ENCODE assay signal across 8 mouse cellular contexts in genomic region chr10:8715679-8716284, GRCm38 (mm10).
DNase-seq lines count a peak whose midpoint lies in the region; ATAC-seq and TF ChIP-seq lines count a peak whose summit lies in the region.

No protein-coding gene starts in this region.

- H3K27me3 ChIP-seq in hindbrain, embryonic 10.5 days (ENCODE audit: insufficient read depth, poor library complexity, severe bottlenecking), result no peaks in the 10 kb centered on the region
- no peaks in the 10 kb centered on the region for H3K27me3 ChIP-seq in lung, embryonic 15.5 days

- no peak overlapping the region for H3K9ac ChIP-seq in ES-E14 (ENCODE audit: insufficient read depth, low read depth, low read length, poor library complexity, severe bottlenecking)
- no peak overlapping the region for H3K9ac ChIP-seq in lung, embryonic 15.5 days

- peak; percentile 97 for TF ChIP-seq CTCF in layer of hippocampus, adult 2 months (conservative IDR thresholded peaks at IDR 0.05)

- in situ Hi-C loops in ES-E14 (cut with MboI; ENCODE audit: low sequenced_read_pairs in 2 of 2, unreplicated experiment in 2 of 2), result loop anchor here in 1 of 2 experiments (10.0 kb wide), 1 partner anchor 181 kb away; no protein-coding TSS in a partner anchor

- H3K27ac ChIP-seq in ES-E14 (ENCODE audit: insufficient read depth, low read depth, low read length, poor library complexity, severe bottlenecking), result no peak overlapping the region
- no peak overlapping the region for H3K27ac ChIP-seq in hindbrain, embryonic 10.5 days
- H3K27ac ChIP-seq in layer of hippocampus, adult 2 months, result no peak overlapping the region
- H3K27ac ChIP-seq in lung, embryonic 15.5 days, result no peak overlapping the region

- H3K36me3 ChIP-seq in ES-E14 (ENCODE audit: control insufficient read depth, insufficient read depth, low read length, poor library complexity, severe bottlenecking), result no peaks in the 10 kb centered on the region; the same call in 1 of the 2 replicates
- H3K36me3 ChIP-seq in hindbrain, embryonic 10.5 days, result 0 out of 2 replicates have a peak, but pooled peaks cover under 1% of the 10 kb centered on the region
- H3K36me3 ChIP-seq in lung, embryonic 15.5 days, result no peaks in the 10 kb centered on the region

- ATAC-seq in frontal cortex, adult (ENCODE audit: low TSS enrichment), result peak; percentile 98
- peak; percentile 49; the same call in 1 of the 2 replicates for ATAC-seq in lung, embryonic 15.5 days (ENCODE audit: borderline replicate concordance, extremely low read depth, low FRiP score, low TSS enrichment)

- H3K9me3 ChIP-seq in ES-E14 (ENCODE audit: control insufficient read depth, insufficient read depth, low read depth, low read length), result no peaks in the 10 kb centered on the region
- H3K9me3 ChIP-seq in hindbrain, embryonic 10.5 days, result no peaks in the 10 kb centered on the region
- no peaks in the 10 kb centered on the region for H3K9me3 ChIP-seq in lung, embryonic 15.5 days

- WGBS in hindbrain, embryonic 10.5 days, result 20% methylated on average over 12 of the region's 12 CpGs
- WGBS in lung, embryonic 15.5 days, result 15% methylated on average over 12 of the region's 12 CpGs

- DNase-seq in ES-E14 (ENCODE audit: low read depth, low spot score), result peak; percentile 78
- peak; percentile 47 for DNase-seq in cerebellum, adult 11-12 months
- DNase-seq in hindbrain, embryonic 10.5 days (ENCODE audit: low spot score), result peak; percentile 80
- peak; percentile 74 to 80 for DNase-seq in layer of hippocampus, adult 2 months (ENCODE audit: low spot score in 2 of 2)
- peak; percentile 51 for DNase-seq in ovary, adult 18-20 months (ENCODE audit: low spot score)
- DNase-seq in thymus, postnatal 0 days (ENCODE audit: low spot score), result peak; percentile 68

- no peak overlapping the region for H3K4me2 ChIP-seq in lung, embryonic 15.5 days

- no peak overlapping the region for H3K4me3 ChIP-seq in ES-E14 (ENCODE audit: insufficient read depth in 1 of 2, low read depth in 1 of 2, low read length in 2 of 2, poor library complexity in 1 of 2, severe bottlenecking in 1 of 2)
- no peak overlapping the region for H3K4me3 ChIP-seq in hindbrain, embryonic 10.5 days
- no peak overlapping the region for H3K4me3 ChIP-seq in layer of hippocampus, adult 2 months
- no peak overlapping the region for H3K4me3 ChIP-seq in lung, embryonic 15.5 days

- H3K4me1 ChIP-seq in ES-E14 (ENCODE audit: control insufficient read depth in 2 of 2, insufficient read depth in 2 of 2, low read length in 2 of 2, poor library complexity in 1 of 2), result no peaks in the 10 kb centered on the region
- no peaks in the 10 kb centered on the region for H3K4me1 ChIP-seq in hindbrain, embryonic 10.5 days (replicated peaks)
- H3K4me1 ChIP-seq in lung, embryonic 15.5 days, result no peaks in the 10 kb centered on the region

TF ChIP-seq in ES-E14, 5 proteins besides CTCF, POLR2A, EP300 and RAD21:
- TF ChIP-seq HCFC1 (IDR thresholded peaks at IDR 0.05; ENCODE audit: borderline replicate concordance, insufficient read depth, low read length), result no peak
- no peak for TF ChIP-seq MAFK (IDR thresholded peaks at IDR 0.05; ENCODE audit: insufficient read depth, low read depth, low read length)
- no peak for TF ChIP-seq ZNF384 (IDR thresholded peaks at IDR 0.05; ENCODE audit: low read depth, low read length)
- TF ChIP-seq CHD2 (IDR thresholded peaks at IDR 0.05; ENCODE audit: low read depth, low read length), result no peak
- TF ChIP-seq ZC3H11A (IDR thresholded peaks at IDR 0.05; ENCODE audit: borderline replicate concordance, low read depth, low read length), result peak; percentile 73
TF ChIP-seq in ES-E14: peak in this region for 1.
